Mouse (Mus musculus) intestine, postnatal 0 days (tissue): ENCODE measurements around the gene Stx6. TPM values are rescaled to one million over a fixed set of nuclear protein-coding genes. Genes with fewer than 3 reads are reported as not detected.

ENCODE experiments used
- ATAC-seq: fragments of 200-750 bp; cut with Nextera tagmentation; 2 replicates; pipeline ENCODE4 v1.8.0; 2017; ENCODE audit warnings: mild to moderate bottlenecking, moderate TSS enrichment, moderate library complexity
- H3K27ac ChIP-seq: fragments of 300-500 bp; sonication (generic); 2 replicates; pipeline ENCODE4 v1.5.1; 2014; ENCODE audit warnings: mild to moderate bottlenecking, low read depth, low read length, moderate library complexity
- H3K27me3 ChIP-seq: fragments of 300-500 bp; sonication (generic); replicated peaks from 2 replicates; pipeline ENCODE4 v1.6.1; 2014; ENCODE audit warnings: low read length, mixed read lengths; ENCODE audit not compliant: control insufficient read depth, insufficient read depth
- H3K36me3 ChIP-seq: fragments of 300-500 bp; sonication (generic); 2 replicates; pipeline ENCODE4 v1.6.1; 2014; ENCODE audit warnings: mild to moderate bottlenecking, moderate library complexity; ENCODE audit not compliant: control insufficient read depth, insufficient read depth
- H3K4me1 ChIP-seq: fragments of 300-500 bp; sonication (generic); replicated peaks from 2 replicates; pipeline ENCODE4 v1.6.1; 2014; ENCODE audit warnings: antibody characterized with exemption, low read length, mixed read lengths; ENCODE audit not compliant: control insufficient read depth, insufficient read depth
- H3K4me2 ChIP-seq: fragments of 300-500 bp; sonication (generic); replicated peaks from 2 replicates; pipeline ENCODE4 v1.6.1; 2014; ENCODE audit warnings: low read depth, mild to moderate bottlenecking, moderate library complexity
- H3K4me3 ChIP-seq: fragments of 300-500 bp; sonication (generic); 2 replicates; pipeline ENCODE4 v1.5.1; 2014; ENCODE audit warnings: low read depth, low read length
- H3K9ac ChIP-seq: fragments of 300-500 bp; sonication (generic); 2 replicates; pipeline ENCODE4 v1.6.1; 2014; ENCODE audit warnings: mild to moderate bottlenecking, low read depth, low read length
- H3K9me3 ChIP-seq: fragments of 300-500 bp; sonication (generic); 2 replicates; pipeline ENCODE4 v1.6.1; 2016; ENCODE audit warnings: mixed run types; ENCODE audit not compliant: control insufficient read depth
- CTCF ChIP-seq: sonication (generic); IDR thresholded peaks from 2 replicates; pipeline ENCODE4 v1.5.1; 2016; ENCODE audit warnings: low read depth, mild to moderate bottlenecking, control low read depth, antibody characterized with exemption, moderate library complexity
- WGBS: fragments of 180-500 bp; shearing (Covaris S2); extraction: QIAGEN DNeasy Blood & Tissue Kit; methylation state at CpG from one replicate; pipeline ENCODE4 v1.1.7; 2014; 5-methylcytosine and 5-hydroxymethylcytosine counted together
- polyA plus RNA-seq: library from polyadenylated mRNA; unstranded; fragments of >200 nt; fragmentation: Nextera tagmentation; extraction: Ambion mirVana; gene quantifications from 2 replicates; pipeline ENCODE4 v1.2.1, GENCODE M21; 2015

Gene Stx6
- polyA plus RNA-seq, 1 experiment from 2014 or later: 25.2 TPM

DNA sequence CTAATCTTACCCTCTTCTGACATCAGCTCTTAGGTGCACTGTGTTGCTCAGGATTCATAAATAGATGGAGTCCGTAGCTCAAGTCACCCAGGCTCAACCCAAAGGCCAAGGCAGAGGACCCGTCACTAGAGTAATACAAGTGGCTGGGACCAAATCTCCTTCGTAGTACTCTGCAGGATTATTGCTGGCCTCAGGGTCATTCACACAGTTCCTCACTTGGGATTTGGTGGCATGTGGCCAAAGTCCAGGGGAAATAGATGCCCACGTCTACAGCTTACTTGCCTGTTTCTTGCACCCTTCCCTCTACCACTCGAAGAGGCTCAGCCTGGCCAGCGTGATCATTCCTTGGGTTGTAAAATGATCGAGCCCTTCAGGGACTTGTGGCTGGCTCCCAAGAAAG, 55.4 kb downstream of the Stx6 start:
- Histone ChIP-seq H3K36me3 (no peaks in the 10 kb centered on the region; the same call in 1 of the 2 replicates), H3K4me2 (no peak overlapping the region), H3K4me1 (0 out of 2 replicates have a peak, but pooled peaks cover 4% of the 10 kb centered on the region), H3K9me3 (no peaks in the 10 kb centered on the region), H3K4me3 (no peak overlapping the region), H3K9ac (no peak overlapping the region), H3K27me3 (no peaks in the 10 kb centered on the region), H3K27ac (no peak overlapping the region)
- TF ChIP-seq CTCF: no peak
- 48% methylated on average over 7 of the region's 7 CpGs for WGBS
- no peak for ATAC-seq

DNA sequence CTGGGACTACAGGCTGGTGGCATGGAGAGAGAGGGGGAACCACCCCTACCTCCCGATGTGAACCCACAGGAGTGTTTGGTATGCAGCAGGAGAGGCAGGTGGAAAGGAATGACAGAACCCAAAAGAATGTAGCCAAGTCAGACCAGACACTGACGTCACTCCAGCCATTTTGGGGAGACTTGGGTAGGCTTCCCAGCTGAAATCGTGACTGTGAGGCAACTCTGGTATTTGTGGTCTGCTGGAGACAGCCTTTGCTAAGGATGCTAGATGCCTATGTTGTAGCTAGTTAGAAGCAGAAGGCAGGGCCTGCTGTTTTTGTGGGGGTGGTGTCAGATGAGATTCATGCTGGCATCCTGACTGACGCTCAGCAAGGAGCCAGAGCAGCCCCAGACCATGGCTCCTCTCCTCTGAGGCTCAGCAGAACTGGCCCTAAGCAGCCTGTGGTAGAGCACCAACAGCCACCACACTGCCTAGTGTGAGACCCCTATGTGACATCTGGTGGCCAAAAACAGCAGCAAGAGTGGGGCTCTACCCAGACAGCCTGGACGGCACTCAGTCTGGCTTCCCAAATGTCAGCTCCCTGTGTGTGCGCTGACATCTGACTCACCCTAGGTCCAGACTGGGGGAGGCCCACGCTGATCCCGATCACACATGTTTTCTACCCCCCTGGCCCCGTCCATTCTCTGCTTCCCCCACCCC, 56.7 kb downstream of the Stx6 start:
- no peaks in the 10 kb centered on the region; the same call in 1 of the 2 replicates for H3K36me3 ChIP-seq
- H3K9me3 ChIP-seq: no peaks in the 10 kb centered on the region
- H3K9ac ChIP-seq: no peak overlapping the region
- no peaks in the 10 kb centered on the region for H3K27me3 ChIP-seq
- no peak overlapping the region for H3K27ac ChIP-seq
- TF ChIP-seq CTCF: peak; percentile 55
- WGBS: 60% methylated on average over 9 of the region's 9 CpGs
- H3K4me3 ChIP-seq: no peak overlapping the region
- no peak for ATAC-seq
- 0 out of 2 replicates have a peak, but pooled peaks cover 4% of the 10 kb centered on the region for H3K4me1 ChIP-seq
- no peak overlapping the region for H3K4me2 ChIP-seq

DNA sequence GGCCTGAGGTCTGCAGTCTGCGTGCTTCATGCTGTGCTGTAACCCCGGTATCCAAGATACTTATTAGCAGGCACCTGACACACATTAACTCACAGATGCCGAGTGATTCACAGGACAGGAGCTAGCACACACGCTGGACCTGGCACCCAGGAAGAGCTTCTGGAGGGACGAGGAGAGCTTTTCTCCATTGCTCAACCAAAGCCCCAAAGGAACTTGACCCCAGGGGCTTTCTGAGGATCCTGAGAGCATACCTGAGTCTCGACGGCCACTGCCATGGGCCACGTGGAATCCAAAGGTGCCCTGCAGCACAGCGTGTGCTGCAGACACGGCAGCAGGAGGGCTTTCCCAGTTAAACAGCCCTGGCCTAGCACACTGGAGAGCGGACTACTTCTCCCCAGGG, 57.8 kb downstream of the Stx6 start:
- H3K27me3 ChIP-seq: no peaks in the 10 kb centered on the region
- no peaks in the 10 kb centered on the region; the same call in 1 of the 2 replicates for H3K36me3 ChIP-seq
- 0 out of 2 replicates have a peak, but pooled peaks cover 4% of the 10 kb centered on the region for H3K4me1 ChIP-seq
- ATAC-seq: no peak
- no peak for TF ChIP-seq CTCF
- H3K4me3 ChIP-seq: no peak overlapping the region
- H3K4me2 ChIP-seq: no peak overlapping the region
- H3K9ac ChIP-seq: no peak overlapping the region
- no peak overlapping the region for H3K27ac ChIP-seq
- WGBS: 82% methylated on average over 11 of the region's 11 CpGs
- H3K9me3 ChIP-seq: no peaks in the 10 kb centered on the region

DNA sequence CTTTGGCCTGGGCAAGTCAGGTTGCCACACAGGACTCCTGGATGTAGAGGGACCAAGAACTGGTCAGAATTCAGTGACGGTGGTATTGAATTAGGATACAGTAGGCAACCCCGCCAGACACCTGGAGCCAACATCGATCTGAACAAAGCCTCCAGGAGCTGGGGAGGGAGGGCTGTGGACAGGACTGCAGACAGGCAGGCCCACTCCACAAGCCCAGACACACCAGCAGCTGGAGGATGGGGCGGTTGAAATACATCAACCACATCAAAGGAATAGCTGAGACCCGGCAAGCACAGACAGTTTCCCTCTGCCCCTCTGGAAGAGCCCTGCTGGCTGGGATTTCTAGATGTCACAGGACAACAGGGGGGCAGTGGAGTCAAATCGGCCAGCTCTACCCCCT, 58.3 kb downstream of the Stx6 start:
- 0 out of 2 replicates have a peak, but pooled peaks cover 4% of the 10 kb centered on the region for H3K4me1 ChIP-seq
- no peak overlapping the region for H3K4me2 ChIP-seq
- no peak overlapping the region for H3K4me3 ChIP-seq
- TF ChIP-seq CTCF: no peak
- 69% methylated on average over 6 of the region's 6 CpGs for WGBS
- H3K36me3 ChIP-seq: no peaks in the 10 kb centered on the region; the same call in 1 of the 2 replicates
- no peaks in the 10 kb centered on the region for H3K9me3 ChIP-seq
- no peak overlapping the region for H3K27ac ChIP-seq
- H3K9ac ChIP-seq: no peak overlapping the region
- H3K27me3 ChIP-seq: no peaks in the 10 kb centered on the region
- ATAC-seq: no peak

DNA sequence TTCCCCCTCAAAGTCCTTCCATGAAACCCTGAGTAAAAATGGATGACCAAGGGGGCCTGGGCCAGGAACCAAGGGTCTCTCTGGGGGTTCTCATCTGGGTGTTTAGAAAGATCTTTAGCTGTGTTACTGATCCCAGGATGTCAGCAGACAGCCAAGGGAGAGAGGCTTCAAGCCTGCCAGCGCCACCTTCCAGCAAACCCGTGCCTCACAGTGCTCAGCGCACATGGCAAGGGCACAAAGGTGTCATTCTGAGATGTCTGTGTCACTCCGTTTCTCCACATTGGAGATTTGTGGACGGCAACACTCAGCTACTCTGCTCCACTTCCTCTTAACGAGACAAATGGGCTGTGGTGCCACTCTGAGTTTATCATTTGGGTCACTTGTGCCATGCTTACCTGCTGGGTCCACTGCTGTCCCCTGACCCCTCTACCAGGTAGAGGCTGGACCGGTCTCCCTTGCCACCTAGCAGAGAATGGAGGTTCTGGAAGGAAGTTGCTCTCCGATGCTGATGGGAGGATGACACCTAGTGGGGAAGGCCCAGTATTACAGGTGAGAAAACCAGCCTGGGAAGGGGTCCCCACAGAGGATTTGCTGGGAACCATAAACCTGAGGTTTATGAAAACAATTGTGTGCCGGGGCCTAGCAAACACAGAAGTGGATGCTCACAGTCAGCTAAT, 59.5 kb downstream of the Stx6 start:
- Histone ChIP-seq H3K27ac (no peak overlapping the region), H3K4me2 (no peak overlapping the region), H3K9ac (no peak overlapping the region), H3K27me3 (no peaks in the 10 kb centered on the region), H3K9me3 (no peaks in the 10 kb centered on the region), H3K4me3 (no peak overlapping the region), H3K4me1 (no peaks in the 10 kb centered on the region), H3K36me3 (no peaks in the 10 kb centered on the region; the same call in 1 of the 2 replicates)
- peak; percentile 93 for TF ChIP-seq CTCF
- WGBS: 57% methylated on average over 9 of the region's 9 CpGs
- ATAC-seq: no peak

DNA sequence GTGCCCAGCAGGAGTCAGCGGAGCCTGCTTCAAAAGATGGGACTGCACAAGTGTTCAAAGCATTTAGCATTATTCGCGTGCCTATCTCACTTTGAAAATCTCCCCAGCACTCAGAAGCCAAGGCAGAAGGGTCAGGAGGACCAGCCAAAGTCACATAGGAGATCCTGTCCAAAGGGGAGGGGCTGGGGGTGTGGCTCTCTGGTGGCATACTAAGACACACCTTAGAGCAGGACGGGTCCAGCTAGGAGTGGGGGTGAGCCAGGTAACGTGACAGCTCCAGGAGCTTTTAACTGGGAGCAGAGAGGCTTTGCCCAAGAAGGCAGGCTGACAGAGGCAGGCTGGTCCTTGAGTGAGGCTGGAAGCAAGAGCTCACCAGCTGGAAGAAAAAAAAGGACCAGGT, 60.4 kb downstream of the Stx6 start:
- WGBS: 63% methylated on average over 5 of the region's 5 CpGs
- ATAC-seq: no peak
- Histone ChIP-seq H3K4me1 (no peaks in the 10 kb centered on the region), H3K36me3 (no peaks in the 10 kb centered on the region; the same call in 1 of the 2 replicates), H3K4me2 (no peak overlapping the region), H3K27me3 (no peaks in the 10 kb centered on the region), H3K9ac (no peak overlapping the region), H3K4me3 (no peak overlapping the region), H3K27ac (no peak overlapping the region), H3K9me3 (no peaks in the 10 kb centered on the region)
- no peak for TF ChIP-seq CTCF
